In genomic region chr13:97070931-97071625, GRCm38 (mm10) we compare ENCODE assay signal across 8 mouse cellular contexts. TPM values are rescaled to one million over a fixed set of nuclear protein-coding genes. Genes with fewer than 3 reads are reported as not detected.
DNase-seq lines count a peak whose midpoint lies in the region; ATAC-seq and TF ChIP-seq lines count a peak whose summit lies in the region.

No protein-coding gene starts in this region.

- H3K9me3 ChIP-seq in forebrain, embryonic 11.5 days (ENCODE audit: control insufficient read depth, low read length), result no peaks in the 10 kb centered on the region
- H3K9me3 ChIP-seq in intestine, embryonic 15.5 days, result no peaks in the 10 kb centered on the region
- no peaks in the 10 kb centered on the region for H3K9me3 ChIP-seq in midbrain, embryonic 11.5 days (ENCODE audit: control insufficient read depth, low read length)

- under 1% methylated on average over 69 of the region's 85 CpGs for WGBS in forebrain, embryonic 11.5 days
- WGBS in intestine, embryonic 15.5 days, result 1% methylated on average over 71 of the region's 85 CpGs
- 0% methylated on average over 60 of the region's 85 CpGs for WGBS in midbrain, embryonic 11.5 days

- peak overlapping the region; percentile 67 for H3K4me3 ChIP-seq in layer of hippocampus, adult 2 months
- H3K4me3 ChIP-seq in bone marrow macrophage, adult 2 months (ENCODE audit: insufficient read depth, low read length), result peak overlapping the region; percentile 57
- peak overlapping the region; percentile 83 for H3K4me3 ChIP-seq in forebrain, embryonic 11.5 days (ENCODE audit: low read depth, low read length)
- H3K4me3 ChIP-seq in intestine, embryonic 15.5 days (replicated peaks), result peak overlapping the region; percentile 82
- H3K4me3 ChIP-seq in midbrain, embryonic 11.5 days (ENCODE audit: low read depth, low read length), result peak overlapping the region; percentile 87

- TF ChIP-seq POLR2A in bone marrow macrophage, adult 2 months (IDR thresholded peaks at IDR 0.05; ENCODE audit: borderline replicate concordance, low read depth, low read length), result no peak

- TF ChIP-seq CTCF in layer of hippocampus, adult 2 months (conservative IDR thresholded peaks at IDR 0.05), result no peak
- TF ChIP-seq CTCF in bone marrow macrophage, adult 2 months (IDR thresholded peaks at IDR 0.05; ENCODE audit: low read depth, low read length), result no peak

- no peaks in the 10 kb centered on the region for H3K36me3 ChIP-seq in forebrain, embryonic 11.5 days (ENCODE audit: control insufficient read depth, insufficient read depth, low read length)
- H3K36me3 ChIP-seq in intestine, embryonic 15.5 days, result no peaks in the 10 kb centered on the region
- H3K36me3 ChIP-seq in midbrain, embryonic 11.5 days (ENCODE audit: control insufficient read depth, insufficient read depth, low read length), result no peaks in the 10 kb centered on the region

- peak in 1 of 2 experiments; percentile 23 for DNase-seq in layer of hippocampus, adult 2 months (ENCODE audit: low spot score in 2 of 2)
- DNase-seq in layer of hippocampus, adult 9-10 months (ENCODE audit: low spot score), result no peak
- DNase-seq in forebrain, embryonic 11.5 days (ENCODE audit: low spot score), result peak; percentile 80
- DNase-seq in midbrain, embryonic 11.5 days (ENCODE audit: low spot score, missing footprints), result peak; percentile 92
- peak; percentile 71 for DNase-seq in testis, postnatal 10 days (ENCODE audit: low spot score)
- DNase-seq in thymus, postnatal 25 days, result no peak

- peak; percentile 75 for ATAC-seq in forebrain, embryonic 11.5 days (replicated peaks; ENCODE audit: low FRiP score)
- peak; percentile 81 for ATAC-seq in intestine, embryonic 15.5 days
- peak; percentile 82 for ATAC-seq in midbrain, embryonic 11.5 days (ENCODE audit: low FRiP score)

- peak overlapping the region; percentile 85 for H3K9ac ChIP-seq in forebrain, embryonic 11.5 days (ENCODE audit: low read length)
- peak overlapping the region; percentile 57 for H3K9ac ChIP-seq in intestine, embryonic 15.5 days
- peak overlapping the region; percentile 82 for H3K9ac ChIP-seq in midbrain, embryonic 11.5 days (ENCODE audit: low read length)

- H3K27ac ChIP-seq in layer of hippocampus, adult 2 months, result peak overlapping the region; percentile 90
- no peak overlapping the region for H3K27ac ChIP-seq in bone marrow macrophage, adult 2 months (ENCODE audit: insufficient read depth, low read depth, low read length)
- H3K27ac ChIP-seq in forebrain, embryonic 11.5 days (ENCODE audit: low read depth, low read length), result no peak overlapping the region; the same call in 1 of the 2 replicates
- no peak overlapping the region for H3K27ac ChIP-seq in intestine, embryonic 15.5 days
- H3K27ac ChIP-seq in midbrain, embryonic 11.5 days (ENCODE audit: low read depth, low read length), result peak overlapping the region; percentile 51

- H3K4me1 ChIP-seq in bone marrow macrophage, adult 2 months (ENCODE audit: control insufficient read depth, insufficient read depth, low read length), result no peaks in the 10 kb centered on the region
- peaks cover 3% of the 10 kb centered on the region; the same call in 1 of the 2 replicates for H3K4me1 ChIP-seq in forebrain, embryonic 11.5 days (replicated peaks; ENCODE audit: control insufficient read depth, insufficient read depth, low read length)
- peaks cover 5% of the 10 kb centered on the region; the same call in 1 of the 2 replicates for H3K4me1 ChIP-seq in intestine, embryonic 15.5 days (replicated peaks)
- H3K4me1 ChIP-seq in midbrain, embryonic 11.5 days (ENCODE audit: control insufficient read depth, insufficient read depth, low read length), result peaks cover 5% of the 10 kb centered on the region

- no peaks in the 10 kb centered on the region; the same call in 1 of the 2 replicates for H3K27me3 ChIP-seq in forebrain, embryonic 11.5 days (ENCODE audit: control insufficient read depth, insufficient read depth, low read length)
- no peaks in the 10 kb centered on the region; the same call in 1 of the 2 replicates for H3K27me3 ChIP-seq in intestine, embryonic 15.5 days (replicated peaks)
- H3K27me3 ChIP-seq in midbrain, embryonic 11.5 days (ENCODE audit: control insufficient read depth, insufficient read depth, low read length), result no peaks in the 10 kb centered on the region; the same call in 1 of the 2 replicates

- peak overlapping the region; percentile 90 for H3K4me2 ChIP-seq in forebrain, embryonic 11.5 days (ENCODE audit: low read depth, low read length, severe bottlenecking)
- peak overlapping the region; percentile 98 for H3K4me2 ChIP-seq in intestine, embryonic 15.5 days (replicated peaks)
- H3K4me2 ChIP-seq in midbrain, embryonic 11.5 days, result peak overlapping the region; percentile 88

RNA-seq across cellular contexts. Expression of gene Fam169a, which starts 4.0 kb away (rescaled TPM):
- total RNA-seq in layer of hippocampus, adult 2 months (2021), result 10 to 100 TPM; 39.6 TPM
- polyA plus RNA-seq in bone marrow macrophage, adult 2 months (2012; ENCODE audit: insufficient read depth, insufficient read length, missing spikeins), result not detected in 2 replicates
- 10.1 and 12.5 TPM in 2 replicates for polyA plus RNA-seq in forebrain, embryonic 11.5 days (2014; fragmentation: Nextera tagmentation; extraction: Ambion mirVana)
- polyA plus RNA-seq in intestine, embryonic 15.5 days (2015; fragmentation: Nextera tagmentation; extraction: Ambion mirVana), result 2.1 and 2.4 TPM in 2 replicates
- 13.9 and 14.0 TPM in 2 replicates for polyA plus RNA-seq in midbrain, embryonic 11.5 days (2014; fragmentation: Nextera tagmentation; extraction: Ambion mirVana)

RNA-seq across cellular contexts. Expression of gene Gm6169, which starts 28.0 kb away (rescaled TPM):
- not detected for total RNA-seq in layer of hippocampus, adult 2 months (2021)
- polyA plus RNA-seq in bone marrow macrophage, adult 2 months (2012; ENCODE audit: insufficient read depth, insufficient read length, missing spikeins), result 53.6 and 67.9 TPM in 2 replicates
- 0.71 and 1.9 TPM in 2 replicates for polyA plus RNA-seq in forebrain, embryonic 11.5 days (2014; fragmentation: Nextera tagmentation; extraction: Ambion mirVana)
- polyA plus RNA-seq in intestine, embryonic 15.5 days (2015; fragmentation: Nextera tagmentation; extraction: Ambion mirVana), result 3.8 and 3.9 TPM in 2 replicates
- polyA plus RNA-seq in midbrain, embryonic 11.5 days (2014; fragmentation: Nextera tagmentation; extraction: Ambion mirVana), result 0.48 and 0.53 TPM in 2 replicates

RNA-seq across cellular contexts. Expression of gene 1700029F12Rik, which starts 36.9 kb away (rescaled TPM):
- not detected for total RNA-seq in layer of hippocampus, adult 2 months (2021)
- not detected in 2 replicates for polyA plus RNA-seq in bone marrow macrophage, adult 2 months (2012; ENCODE audit: insufficient read depth, insufficient read length, missing spikeins)
- not detected in 2 replicates for polyA plus RNA-seq in forebrain, embryonic 11.5 days (2014; fragmentation: Nextera tagmentation; extraction: Ambion mirVana)
- polyA plus RNA-seq in intestine, embryonic 15.5 days (2015; fragmentation: Nextera tagmentation; extraction: Ambion mirVana), result not detected in 2 replicates
- not detected in 2 replicates for polyA plus RNA-seq in midbrain, embryonic 11.5 days (2014; fragmentation: Nextera tagmentation; extraction: Ambion mirVana)

Comparison
In these comparisons a context has a peak if more than half of its experiments do, and no peak if none do; other contexts are left out.
1. DNase-seq: peak in forebrain, embryonic 11.5 days (single experiment), midbrain, embryonic 11.5 days (single experiment) and testis, postnatal 10 days (single experiment); none in layer of hippocampus, adult 9-10 months (single experiment) and thymus, postnatal 25 days (single experiment).
2. H3K27ac ChIP-seq: peak in layer of hippocampus, adult 2 months (single experiment) and midbrain, embryonic 11.5 days (single experiment); none in bone marrow macrophage, adult 2 months (single experiment), forebrain, embryonic 11.5 days (single experiment) and intestine, embryonic 15.5 days (single experiment).
3. RNA of gene Gm6169, which starts 28.0 kb away (polyA plus RNA-seq): 53.6 to 67.9 TPM in bone marrow macrophage, adult 2 months; 3.8 to 3.9 TPM in intestine, embryonic 15.5 days, 0.71 to 1.9 TPM in forebrain, embryonic 11.5 days and 0.48 to 0.53 TPM in midbrain, embryonic 11.5 days; every median in the first group is over 10 times any median in the second.
4. Peak in every context shown above with its lines, with median percentiles within 50 percentile points of each other: H3K4me3 ChIP-seq, ATAC-seq, H3K4me2 ChIP-seq and H3K9ac ChIP-seq.